Mouse (Mus musculus): ENCODE data around the gene Ascl3. TPM values are rescaled to one million over a fixed set of nuclear protein-coding genes. Genes with fewer than 3 reads are reported as not detected.

Gene Ascl3
- polyA plus RNA-seq (2015; fragmentation: Nextera tagmentation; extraction: Ambion mirVana): not detected in 2 replicates

DNA sequence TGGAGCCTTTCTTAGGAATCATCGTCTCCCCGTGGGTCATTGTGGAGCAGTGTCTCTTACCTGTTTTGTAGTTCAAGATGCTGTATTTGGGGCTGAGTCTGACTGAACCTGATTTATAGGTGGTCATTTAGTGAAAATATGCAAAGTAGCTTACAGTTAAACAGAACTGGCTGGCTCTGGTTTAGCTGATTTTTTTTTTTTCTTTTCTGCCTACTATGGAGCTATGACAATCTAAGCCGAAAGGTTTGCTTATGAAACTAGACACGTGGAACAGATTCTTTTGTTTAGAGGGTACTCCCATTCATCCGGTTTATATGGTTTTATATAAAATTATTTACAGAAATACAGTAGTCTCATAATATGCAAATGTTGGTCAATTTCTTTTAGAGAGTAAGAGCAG lies at the start of gene Ascl3:
Gene Ascl3 (minus strand): TSS at position 101 of the 400 bp plus-strand sequence.
- no peaks in the 10 kb centered on the region for H3K9me3 ChIP-seq (ENCODE audit: low read length)
- no peaks in the 10 kb centered on the region for H3K27me3 ChIP-seq (ENCODE audit: insufficient read depth, low read length)
- WGBS (ENCODE audit: insufficient replicate concordance): 87% methylated on average over 5 of the region's 5 CpGs
- no peak within 1 kb of the TSS for H3K4me3 ChIP-seq (ENCODE audit: low read depth, low read length)
- DNase-seq (no peak), ATAC-seq (no peak)
- H3K36me3 ChIP-seq (replicated peaks; ENCODE audit: insufficient read depth, low read length): peaks cover 12% of the 10 kb centered on the region
- no peak within 1 kb of the TSS for H3K27ac ChIP-seq (ENCODE audit: low read depth)
- H3K4me1 ChIP-seq (ENCODE audit: insufficient read depth): no peaks in the 10 kb centered on the region
- H3K4me2 ChIP-seq (ENCODE audit: low read depth, low read length): no peak within 1 kb of the TSS
- TF ChIP-seq CTCF (IDR thresholded peaks at IDR 0.05; ENCODE audit: low read depth) (no peak), EP300 (IDR thresholded peaks at IDR 0.05; ENCODE audit: low read depth) (no peak)
- no peak within 1 kb of the TSS for H3K9ac ChIP-seq (replicated peaks)

DNA sequence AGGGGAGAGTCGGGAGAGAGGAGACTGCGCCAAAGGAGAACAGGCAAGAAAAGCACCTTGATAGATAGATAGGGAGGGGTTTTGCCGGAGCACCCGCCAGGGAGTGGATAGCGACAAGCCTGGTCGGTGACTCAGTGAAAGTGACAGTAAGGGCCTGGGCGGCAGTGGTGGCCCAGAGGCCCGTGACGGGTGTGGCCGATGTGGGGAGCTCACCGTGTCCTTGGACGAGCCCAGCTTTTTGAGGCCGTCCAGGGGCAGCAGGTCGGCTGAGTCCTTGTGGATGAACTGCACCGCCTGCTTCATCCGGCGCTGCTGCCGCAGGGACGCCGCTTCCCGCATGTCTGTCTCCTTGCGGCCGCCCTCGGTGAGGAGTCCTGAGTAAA lies 49.6 kb upstream of the Ascl3 start:
- Histone ChIP-seq H3K27me3 (ENCODE audit: insufficient read depth, low read length) (peaks cover 48% of the 10 kb centered on the region), H3K36me3 (replicated peaks; ENCODE audit: insufficient read depth, low read length) (no peaks in the 10 kb centered on the region), H3K9me3 (ENCODE audit: low read length) (no peaks in the 10 kb centered on the region), H3K9ac (replicated peaks) (0 out of 2 replicates have a peak overlapping the region, but pooled peaks have one; percentile 6), H3K4me2 (ENCODE audit: low read depth, low read length) (peak overlapping the region; percentile 74), H3K4me1 (ENCODE audit: insufficient read depth) (peaks cover 12% of the 10 kb centered on the region), H3K27ac (ENCODE audit: low read depth) (no peak overlapping the region), H3K4me3 (ENCODE audit: low read depth, low read length) (peak overlapping the region; percentile 44)
- DNase-seq (no peak), ATAC-seq (peak; percentile 77)
- WGBS (ENCODE audit: insufficient replicate concordance): 2% methylated on average over 18 of the region's 24 CpGs
- no peak for TF ChIP-seq CTCF (IDR thresholded peaks at IDR 0.05; ENCODE audit: low read depth)
- no peak for TF ChIP-seq EP300 (IDR thresholded peaks at IDR 0.05; ENCODE audit: low read depth)

DNA sequence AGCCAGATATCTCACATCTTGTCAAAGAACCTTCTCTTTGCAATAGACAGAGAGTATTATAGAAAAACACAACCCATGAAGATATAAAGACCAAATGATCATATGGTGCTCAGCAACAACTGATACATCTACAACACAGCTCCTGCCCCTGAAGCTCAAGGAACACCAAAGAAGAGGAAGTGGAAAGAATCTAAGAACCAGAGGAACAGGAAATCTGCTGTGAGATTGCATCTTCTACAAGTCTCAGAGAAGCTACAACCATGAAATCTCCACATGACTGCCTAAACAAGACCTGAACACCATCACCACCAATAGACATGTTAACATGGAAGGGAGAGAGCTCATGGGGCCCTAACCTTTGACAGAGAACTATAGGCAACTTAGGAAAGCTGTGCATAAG lies 40.7 kb upstream of the Ascl3 start:
- TF ChIP-seq EP300 (IDR thresholded peaks at IDR 0.05; ENCODE audit: low read depth) (no peak), CTCF (IDR thresholded peaks at IDR 0.05; ENCODE audit: low read depth) (no peak)
- no peak overlapping the region for H3K27ac ChIP-seq (ENCODE audit: low read depth)
- DNase-seq (no peak), ATAC-seq (no peak)
- no peak overlapping the region for H3K4me3 ChIP-seq (ENCODE audit: low read depth, low read length)
- H3K4me2 ChIP-seq (ENCODE audit: low read depth, low read length): no peak overlapping the region
- no peaks in the 10 kb centered on the region for H3K27me3 ChIP-seq (ENCODE audit: insufficient read depth, low read length)
- no peak overlapping the region for H3K9ac ChIP-seq (replicated peaks)
- peaks cover 9% of the 10 kb centered on the region for H3K4me1 ChIP-seq (ENCODE audit: insufficient read depth)
- no peaks in the 10 kb centered on the region for H3K9me3 ChIP-seq (ENCODE audit: low read length)
- no peaks in the 10 kb centered on the region for H3K36me3 ChIP-seq (replicated peaks; ENCODE audit: insufficient read depth, low read length)

DNA sequence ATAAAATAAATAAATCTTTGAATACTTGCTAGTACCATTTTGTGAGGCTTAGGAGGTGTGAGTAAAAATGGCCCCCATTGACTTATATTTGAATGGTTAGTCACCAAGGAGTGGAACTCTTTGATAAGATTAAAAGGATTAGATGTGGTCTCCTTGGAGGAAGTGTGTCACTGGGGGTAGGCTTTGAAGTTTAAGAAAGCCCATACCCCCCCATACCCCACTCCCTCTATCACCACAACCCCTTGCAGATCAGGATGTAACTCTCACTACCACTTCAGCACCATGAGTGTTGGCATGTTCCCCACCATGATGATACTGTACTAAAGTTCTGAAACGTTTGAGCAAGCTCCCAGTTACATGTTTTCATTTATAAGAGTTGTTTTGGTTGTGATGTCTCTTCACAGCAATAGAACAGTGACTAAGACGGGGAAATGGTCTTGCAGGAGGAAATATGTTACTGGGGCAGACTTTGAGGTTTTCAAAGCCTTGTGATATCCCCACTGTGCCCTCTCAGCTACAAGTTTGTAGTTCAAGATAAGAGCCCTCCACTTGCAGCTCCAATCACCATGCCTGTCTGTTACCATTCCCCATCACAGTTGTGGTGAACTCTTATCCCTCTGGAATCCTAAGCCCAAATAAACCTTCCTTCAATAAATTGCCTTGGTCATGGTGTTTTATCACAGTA lies 37.3 kb upstream of the Ascl3 start:
- H3K4me2 ChIP-seq (ENCODE audit: low read depth, low read length): no peak overlapping the region
- peaks cover 9% of the 10 kb centered on the region for H3K4me1 ChIP-seq (ENCODE audit: insufficient read depth)
- ATAC-seq: no peak

DNA sequence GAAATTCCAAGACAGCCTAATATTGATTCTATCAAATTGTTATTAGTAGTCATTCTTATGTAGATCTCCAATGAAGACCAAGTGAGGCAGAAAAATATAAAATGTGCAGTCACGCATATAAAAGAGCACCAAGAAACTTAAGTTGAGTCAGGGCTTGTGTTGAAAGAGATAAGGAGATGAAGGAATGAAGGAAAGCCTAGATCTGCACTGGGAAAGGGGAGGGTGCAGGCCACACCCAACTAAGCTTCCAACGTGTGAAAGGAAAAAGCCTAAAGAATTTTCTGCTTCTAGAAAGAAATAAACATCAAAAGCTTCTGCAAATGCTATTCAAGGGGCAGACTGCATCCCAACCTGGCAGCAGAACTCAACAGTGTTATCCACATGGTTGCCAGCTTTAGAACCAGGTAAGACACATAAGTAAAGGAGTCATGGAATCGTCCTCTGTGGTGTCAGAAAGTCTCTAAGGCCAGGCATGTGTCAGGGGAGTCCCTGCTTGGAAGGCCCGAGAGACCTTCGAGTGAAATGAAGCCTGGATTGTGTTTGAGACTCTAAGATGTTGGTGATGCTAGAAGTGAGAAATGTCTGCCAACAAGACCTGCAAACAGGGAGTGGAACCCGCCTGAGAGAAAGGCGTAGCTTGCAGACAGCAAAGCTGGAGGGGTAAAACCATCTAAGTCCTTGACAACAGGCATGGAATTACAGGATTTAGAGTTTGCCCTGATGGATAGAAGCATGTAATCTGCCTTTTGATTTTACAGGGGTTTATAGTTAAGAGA lies 36.2 kb upstream of the Ascl3 start:
- H3K27me3 ChIP-seq (ENCODE audit: insufficient read depth, low read length): no peaks in the 10 kb centered on the region
- 0 out of 2 replicates have a peak overlapping the region, but pooled peaks have one; percentile 29 for H3K27ac ChIP-seq (ENCODE audit: low read depth)
- peak; percentile 74 for ATAC-seq
- no peaks in the 10 kb centered on the region for H3K36me3 ChIP-seq (replicated peaks; ENCODE audit: insufficient read depth, low read length)
- 70% methylated on average over 7 of the region's 7 CpGs for WGBS (ENCODE audit: insufficient replicate concordance)
- peak overlapping the region; percentile 48 for H3K4me2 ChIP-seq (ENCODE audit: low read depth, low read length)
- no peaks in the 10 kb centered on the region for H3K9me3 ChIP-seq (ENCODE audit: low read length)
- TF ChIP-seq EP300 (IDR thresholded peaks at IDR 0.05; ENCODE audit: low read depth) (peak; percentile 36; the same call in 1 of the 2 replicates), CTCF (IDR thresholded peaks at IDR 0.05; ENCODE audit: low read depth) (no peak)
- no peak overlapping the region for H3K9ac ChIP-seq (replicated peaks)
- H3K4me3 ChIP-seq (ENCODE audit: low read depth, low read length): no peak overlapping the region
- no peak for DNase-seq
- H3K4me1 ChIP-seq (ENCODE audit: insufficient read depth): peaks cover 9% of the 10 kb centered on the region

More for the DNA sequence above, 37.3 kb upstream of the Ascl3 start:
- Histone ChIP-seq H3K9me3 (ENCODE audit: low read length) (no peaks in the 10 kb centered on the region), H3K27ac (ENCODE audit: low read depth) (no peak overlapping the region), H3K9ac (replicated peaks) (no peak overlapping the region), H3K36me3 (replicated peaks; ENCODE audit: insufficient read depth, low read length) (no peaks in the 10 kb centered on the region), H3K27me3 (ENCODE audit: insufficient read depth, low read length) (no peaks in the 10 kb centered on the region), H3K4me3 (ENCODE audit: low read depth, low read length) (no peak overlapping the region)
- TF ChIP-seq EP300 (IDR thresholded peaks at IDR 0.05; ENCODE audit: low read depth): no peak
- TF ChIP-seq CTCF (IDR thresholded peaks at IDR 0.05; ENCODE audit: low read depth): no peak
- WGBS (ENCODE audit: insufficient replicate concordance): 22% methylated on average over 2 of the region's 2 CpGs
- no peak for DNase-seq

DNA sequence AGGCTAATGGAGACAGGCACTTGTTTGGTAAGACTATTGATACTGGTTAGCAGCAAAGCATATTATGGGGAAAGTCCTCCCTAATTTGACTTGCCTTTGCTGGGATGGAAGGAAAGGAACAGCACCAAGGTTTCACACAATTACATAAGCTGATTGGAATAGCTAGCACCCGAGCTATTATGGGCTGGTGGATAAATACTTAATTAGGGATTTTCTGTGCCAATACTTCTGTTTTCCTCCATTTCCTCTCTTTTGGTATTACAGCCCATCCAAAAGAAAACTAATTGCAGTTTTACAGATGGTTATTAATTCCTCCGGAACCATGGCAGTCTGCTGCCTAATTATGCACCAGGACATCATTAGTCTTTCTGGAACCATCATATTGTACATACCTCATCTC lies 32.5 kb upstream of the Ascl3 start:
- Histone ChIP-seq H3K4me2 (ENCODE audit: low read depth, low read length) (no peak overlapping the region), H3K36me3 (replicated peaks; ENCODE audit: insufficient read depth, low read length) (no peaks in the 10 kb centered on the region), H3K27me3 (ENCODE audit: insufficient read depth, low read length) (no peaks in the 10 kb centered on the region), H3K9me3 (ENCODE audit: low read length) (no peaks in the 10 kb centered on the region), H3K27ac (ENCODE audit: low read depth) (no peak overlapping the region), H3K4me1 (ENCODE audit: insufficient read depth) (peaks cover 9% of the 10 kb centered on the region), H3K4me3 (ENCODE audit: low read depth, low read length) (no peak overlapping the region), H3K9ac (replicated peaks) (no peak overlapping the region)
- ATAC-seq: no peak
- no peak for DNase-seq
- 71% methylated on average over 2 of the region's 2 CpGs for WGBS (ENCODE audit: insufficient replicate concordance)
- TF ChIP-seq CTCF (IDR thresholded peaks at IDR 0.05; ENCODE audit: low read depth) (no peak), EP300 (IDR thresholded peaks at IDR 0.05; ENCODE audit: low read depth) (no peak)
